Mouse (Mus musculus): ENCODE measurements around the gene Ipo13. TPM values are rescaled to one million over a fixed set of nuclear protein-coding genes. Genes with fewer than 3 reads are reported as not detected.

Gene Ipo13
- polyA plus RNA-seq, 1 experiment from 2014 or later = 51.9 TPM

GRCm38 (mm10) chr4:117928699-117929241, 14.0 kb upstream of the Ipo13 start:
- ChIA-PET POLR2A (interaction anchor here (1.4 kb wide), 1 partner anchor 12 kb away, joined by 3 read pairs; no protein-coding TSS in a partner anchor), CTCF (interaction anchor here (0.6 to 2.5 kb wide), 12 partner anchors 9 to 251 kb away, joined by 3 to 25 read pairs (median 4); partner anchors contain the start of gene Kdm4a)
- in situ Hi-C loops (cut with MboI; ENCODE audit: low pct_unique_long_range_greater_than_20kb) = loop anchor here (5.0 kb wide), 1 partner anchor 154 kb away; no protein-coding TSS in a partner anchor
- ATAC-seq (no peak), DNase-seq (ENCODE audit: low read depth, low spot score) (no peak)
- no peak for TF ChIP-seq CTCF (IDR thresholded peaks at IDR 0.05)
- no peaks in the 10 kb centered on the region for H3K27me3 ChIP-seq

DNA sequence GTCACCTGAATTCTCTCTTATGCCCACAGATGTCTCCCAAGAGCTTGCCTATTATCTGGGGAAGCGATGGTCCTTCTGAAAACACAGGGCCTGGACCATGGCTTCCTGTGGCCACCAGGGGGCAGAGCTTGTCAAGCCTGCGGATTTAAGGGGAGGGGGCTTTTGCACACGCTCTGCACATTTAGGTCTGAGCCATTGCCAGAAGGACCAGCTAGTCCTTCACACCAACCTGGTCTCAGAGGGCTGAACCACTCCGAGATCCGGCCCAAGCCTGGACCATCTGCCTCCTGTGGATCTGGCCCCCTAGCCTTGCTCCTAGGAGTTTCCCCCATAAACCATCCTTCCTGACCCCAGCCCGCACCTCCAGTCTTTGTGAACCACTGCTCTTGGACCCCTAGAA, 13.4 kb upstream of the Ipo13 start:
- no peaks in the 10 kb centered on the region for H3K27me3 ChIP-seq
- in situ Hi-C loops (cut with MboI; ENCODE audit: low pct_unique_long_range_greater_than_20kb) = loop anchor here (5.0 kb wide), 1 partner anchor 154 kb away; no protein-coding TSS in a partner anchor
- ChIA-PET CTCF (interaction anchor here (0.6 to 2.5 kb wide), 12 partner anchors 10 to 251 kb away, joined by 3 to 25 read pairs (median 5); partner anchors contain the start of gene Kdm4a), POLR2A (interaction anchor here (1.4 kb wide), 1 partner anchor 12 kb away, joined by 3 read pairs; no protein-coding TSS in a partner anchor)
- DNase-seq (ENCODE audit: low read depth, low spot score) (no peak), ATAC-seq (no peak)
- TF ChIP-seq CTCF (IDR thresholded peaks at IDR 0.05) = no peak

- no peak for ATAC-seq
- in situ Hi-C loops (cut with MboI; ENCODE audit: low pct_unique_long_range_greater_than_20kb) = loop anchor here (5.0 kb wide), 1 partner anchor 155 kb away; no protein-coding TSS in a partner anchor
- no peaks in the 10 kb centered on the region for H3K27me3 ChIP-seq
- DNase-seq (ENCODE audit: low read depth, low spot score) = no peak
- CTCF ChIA-PET = interaction anchor here (1.2 to 2.5 kb wide), 5 partner anchors 11 to 157 kb away, joined by 5 to 25 read pairs (median 6); no protein-coding TSS in a partner anchor
- POLR2A ChIA-PET = no interaction called here
- no peak for TF ChIP-seq CTCF (IDR thresholded peaks at IDR 0.05)
Observed at GRCm38 (mm10) chr4:117926545-117927482, 12.0 kb upstream of the Ipo13 start.

DNA sequence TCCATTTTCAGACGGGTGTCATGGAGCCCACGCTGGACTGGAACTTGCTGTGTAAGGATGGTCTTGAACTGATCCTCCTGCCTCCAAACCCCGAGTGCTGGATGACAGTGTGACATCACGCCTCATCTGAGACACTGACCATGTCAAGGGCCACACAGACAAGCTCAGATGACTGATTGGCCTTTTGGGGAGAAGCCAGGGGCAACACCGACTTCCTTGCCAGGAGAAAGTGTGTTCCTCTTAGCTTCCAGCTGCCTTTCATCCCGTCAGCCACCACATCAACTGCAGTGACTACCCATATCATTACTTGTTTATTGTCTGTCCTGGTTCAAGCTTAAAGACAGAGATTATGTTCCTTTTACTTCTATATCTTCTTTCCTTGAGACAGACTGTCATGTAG, 10.1 kb upstream of the Ipo13 start:
- no peak for TF ChIP-seq CTCF (IDR thresholded peaks at IDR 0.05)
- in situ Hi-C loops (cut with MboI; ENCODE audit: low pct_unique_long_range_greater_than_20kb) = loop anchor here (5.0 kb wide), 1 partner anchor 157 kb away; no protein-coding TSS in a partner anchor
- no peaks in the 10 kb centered on the region for H3K27me3 ChIP-seq
- ChIA-PET CTCF (interaction anchor here (0.7 kb wide), 1 partner anchor 13 kb away, joined by 3 read pairs; no protein-coding TSS in a partner anchor), POLR2A (no interaction called here)
- DNase-seq (ENCODE audit: low read depth, low spot score) (no peak), ATAC-seq (no peak)

DNA sequence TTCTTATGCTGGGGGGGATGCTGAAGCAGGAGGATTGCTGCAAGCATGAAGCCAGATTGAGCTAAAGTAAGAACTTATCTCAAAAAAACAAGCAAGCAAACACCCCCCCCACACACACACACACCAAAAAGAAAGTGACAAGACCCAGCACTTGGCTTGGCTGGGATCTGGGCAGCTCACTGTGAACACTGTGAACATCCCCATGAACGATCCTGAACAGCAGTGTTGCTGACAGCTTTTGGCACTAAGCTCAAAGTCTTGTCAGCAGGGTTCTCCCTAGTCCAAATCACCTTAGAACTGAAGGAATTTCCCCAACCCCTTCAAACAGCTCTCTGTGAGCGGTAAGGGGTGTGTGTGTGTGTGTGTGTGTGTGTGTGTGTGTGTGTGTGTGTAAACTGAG, 8.7 kb upstream of the Ipo13 start:
- H3K27me3 ChIP-seq = no peaks in the 10 kb centered on the region
- ChIA-PET CTCF (interaction anchor here (0.9 to 1.2 kb wide), 3 partner anchors 17 to 160 kb away, joined by 3 read pairs; no protein-coding TSS in a partner anchor), POLR2A (interaction anchor here (0.9 kb wide), 1 partner anchor 67 kb away, joined by 3 read pairs; no protein-coding TSS in a partner anchor)
- no peak for ATAC-seq
- in situ Hi-C loops (cut with MboI; ENCODE audit: low pct_unique_long_range_greater_than_20kb) = no loop called here
- no peak for DNase-seq (ENCODE audit: low read depth, low spot score)
- TF ChIP-seq CTCF (IDR thresholded peaks at IDR 0.05) = no peak

GRCm38 (mm10) chr4:117921358-117921757, 6.6 kb upstream of the Ipo13 start:
- in situ Hi-C loops (cut with MboI; ENCODE audit: low pct_unique_long_range_greater_than_20kb) = no loop called here
- TF ChIP-seq CTCF (IDR thresholded peaks at IDR 0.05) = no peak
- no peak for DNase-seq (ENCODE audit: low read depth, low spot score)
- ATAC-seq = no peak
- POLR2A ChIA-PET = no interaction called here
- H3K27me3 ChIP-seq = no peaks in the 10 kb centered on the region
- CTCF ChIA-PET = no interaction called here

- TF ChIP-seq CTCF (IDR thresholded peaks at IDR 0.05) = no peak
- DNase-seq (ENCODE audit: low read depth, low spot score) = no peak
- in situ Hi-C loops (cut with MboI; ENCODE audit: low pct_unique_long_range_greater_than_20kb) = no loop called here
- ATAC-seq = no peak
- POLR2A ChIA-PET = no interaction called here
- CTCF ChIA-PET = interaction anchor here (1.0 to 1.8 kb wide), 2 partner anchors 10 to 165 kb away, joined by 3 to 6 read pairs; partner anchors contain the start of gene Artn
- H3K27me3 ChIP-seq = no peaks in the 10 kb centered on the region
Observed at GRCm38 (mm10) chr4:117918762-117919161, 4.0 kb upstream of the Ipo13 start.

DNA sequence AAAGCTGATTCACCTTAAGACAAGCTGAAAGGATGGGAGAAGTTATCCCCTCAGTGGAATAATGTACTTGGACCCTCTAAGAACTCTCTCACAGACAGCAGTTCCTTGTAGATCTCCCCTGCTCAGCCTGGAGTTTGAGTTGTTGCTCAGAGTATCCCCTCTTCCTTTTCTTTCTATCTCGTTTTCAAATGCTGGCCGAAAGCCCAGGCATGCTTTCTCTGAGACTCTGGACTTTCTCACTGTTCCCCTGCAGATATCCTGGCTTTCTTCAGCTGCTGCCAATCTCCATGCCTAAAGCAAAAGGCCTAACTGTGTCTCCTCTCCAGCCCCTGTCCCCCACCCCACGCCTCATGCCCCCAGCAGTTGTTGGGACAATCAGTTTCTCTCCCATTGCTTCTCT, 3.5 kb upstream of the Ipo13 start:
- CTCF ChIA-PET = interaction anchor here (1.0 to 1.8 kb wide), 2 partner anchors 10 to 165 kb away, joined by 3 to 6 read pairs; partner anchors contain the start of gene Artn
- POLR2A ChIA-PET = no interaction called here
- no peaks in the 10 kb centered on the region for H3K27me3 ChIP-seq
- TF ChIP-seq CTCF (IDR thresholded peaks at IDR 0.05) = no peak
- DNase-seq (ENCODE audit: low read depth, low spot score) (no peak), ATAC-seq (no peak)
- in situ Hi-C loops (cut with MboI; ENCODE audit: low pct_unique_long_range_greater_than_20kb) = no loop called here

DNA sequence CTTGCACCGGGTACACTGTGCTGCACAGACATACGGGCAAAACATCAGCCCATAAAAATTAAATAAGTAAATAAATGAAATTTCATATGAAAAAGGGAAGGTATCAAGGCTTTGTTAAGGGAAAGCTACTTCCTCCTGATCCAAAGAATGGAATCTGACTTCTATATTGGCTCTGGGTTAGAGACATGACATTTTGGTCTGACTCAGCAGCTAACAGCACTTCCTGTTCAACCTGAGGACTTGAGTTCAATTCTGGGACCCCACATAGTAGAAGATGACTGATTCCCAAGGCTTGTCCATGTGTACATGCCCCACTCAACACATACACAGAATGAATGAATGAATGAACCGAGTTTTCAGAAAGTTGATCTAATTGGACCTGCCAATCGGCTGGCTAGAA, 3.0 kb upstream of the Ipo13 start:
- TF ChIP-seq CTCF (IDR thresholded peaks at IDR 0.05) = no peak
- DNase-seq (ENCODE audit: low read depth, low spot score) (no peak), ATAC-seq (no peak)
- in situ Hi-C loops (cut with MboI; ENCODE audit: low pct_unique_long_range_greater_than_20kb) = no loop called here
- ChIA-PET POLR2A (no interaction called here), CTCF (interaction anchor here (1.0 to 1.8 kb wide), 2 partner anchors 11 to 166 kb away, joined by 3 to 6 read pairs; partner anchors contain the start of gene Artn)
- no peaks in the 10 kb centered on the region for H3K27me3 ChIP-seq

- ChIA-PET CTCF (interaction anchor here (1.0 to 1.8 kb wide), 2 partner anchors 11 to 166 kb away, joined by 3 to 6 read pairs; partner anchors contain the start of gene Artn), POLR2A (no interaction called here)
- ATAC-seq (no peak), DNase-seq (ENCODE audit: low read depth, low spot score) (no peak)
- in situ Hi-C loops (cut with MboI; ENCODE audit: low pct_unique_long_range_greater_than_20kb) = no loop called here
- H3K27me3 ChIP-seq = no peaks in the 10 kb centered on the region
- no peak for TF ChIP-seq CTCF (IDR thresholded peaks at IDR 0.05)
Observed at GRCm38 (mm10) chr4:117917402-117917801, 2.6 kb upstream of the Ipo13 start.

Data from Patski (cell line).